Mouse (Mus musculus): Measurements from ENCODE around the gene Shbg. TPM values are rescaled to one million over a fixed set of nuclear protein-coding genes. Genes with fewer than 3 reads are reported as not detected.

Gene Shbg
- total RNA-seq (2014; rRNA removed) (not detected in 2 replicates), polyA plus RNA-seq (2012; rRNA removed) (0.18 TPM in 1 of 2 replicates, not detected in the other)

DNA sequence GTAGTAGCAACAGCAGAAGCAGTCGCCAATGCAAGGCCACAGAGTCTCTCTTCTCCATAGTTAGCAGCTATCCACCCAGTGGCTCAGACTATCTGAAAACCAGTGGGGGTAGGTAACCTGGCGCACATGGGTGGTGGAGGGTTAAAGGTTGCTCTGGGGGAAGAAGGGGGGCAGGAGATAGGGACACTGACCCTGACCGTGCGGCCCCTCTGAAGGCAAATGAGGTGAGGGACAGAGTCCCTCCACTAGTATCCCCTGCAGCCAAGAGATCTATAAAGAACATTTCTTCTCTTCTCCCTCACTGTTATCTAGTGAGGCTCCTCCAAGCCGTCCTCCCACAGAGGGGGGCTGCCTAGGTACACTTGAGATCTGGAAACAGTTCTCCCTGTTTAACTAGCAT, at the start of gene Shbg:
Shbg (minus strand) TSS at position 101 of the 400 bp plus-strand sequence.
- Histone ChIP-seq H3K27me3 (ENCODE audit: control insufficient read depth, insufficient read depth, low read length) (no peaks in the 10 kb centered on the region), H3K27ac (replicated peaks; ENCODE audit: insufficient read depth, low read depth, low read length) (no peak within 1 kb of the TSS), H3K4me1 (ENCODE audit: control insufficient read depth, insufficient read depth, low read length) (peaks cover 2% of the 10 kb centered on the region; the same call in 1 of the 2 replicates), H3K4me3 (ENCODE audit: insufficient read depth, low read depth, low read length) (no peak within 1 kb of the TSS), H3K79me2 (ENCODE audit: control insufficient read depth, insufficient read depth, low read length) (no peaks in the 10 kb centered on the region), H3K9ac (ENCODE audit: low read depth, low read length) (no peak within 1 kb of the TSS), H3K36me3 (ENCODE audit: control insufficient read depth, insufficient read depth, low read length) (no peaks in the 10 kb centered on the region)
- TF ChIP-seq CTCF (IDR thresholded peaks at IDR 0.05; ENCODE audit: low read depth, low read length), result no peak
- TF ChIP-seq POLR2A (IDR thresholded peaks at IDR 0.05; ENCODE audit: extremely low read depth, insufficient read depth, low read length), result no peak
- no peak for DNase-seq (ENCODE audit: extremely low read depth, low read depth, low spot score)
- WGBS, result 56% methylated on average over 5 of the region's 5 CpGs

DNA sequence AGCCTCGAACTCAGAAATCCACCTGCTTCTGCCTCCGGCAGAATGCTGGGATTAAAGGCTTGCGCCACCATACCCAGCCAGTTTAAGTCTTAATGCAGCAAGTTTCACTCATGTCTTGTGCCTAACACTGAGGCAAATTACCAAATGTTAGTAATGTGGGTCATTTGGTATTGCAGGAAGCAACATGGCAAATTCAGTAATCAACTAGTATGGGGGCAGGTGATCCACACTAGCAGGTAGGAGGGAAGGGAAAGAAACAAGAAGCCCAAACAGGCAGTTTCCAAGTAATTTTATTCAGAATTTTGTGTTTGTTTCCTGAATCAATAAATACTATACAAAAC, 48.9 kb upstream of the Shbg start:
- Histone ChIP-seq H3K36me3 (ENCODE audit: control insufficient read depth, insufficient read depth, low read length) (peaks cover 35% of the 10 kb centered on the region), H3K9ac (ENCODE audit: low read depth, low read length) (no peak overlapping the region), H3K4me1 (ENCODE audit: control insufficient read depth, insufficient read depth, low read length) (peaks cover 11% of the 10 kb centered on the region), H3K27ac (replicated peaks; ENCODE audit: insufficient read depth, low read depth, low read length) (no peak overlapping the region), H3K27me3 (ENCODE audit: control insufficient read depth, insufficient read depth, low read length) (no peaks in the 10 kb centered on the region), H3K79me2 (ENCODE audit: control insufficient read depth, insufficient read depth, low read length) (peaks cover 6% of the 10 kb centered on the region; the same call in 1 of the 2 replicates), H3K4me3 (ENCODE audit: insufficient read depth, low read depth, low read length) (no peak overlapping the region)
- 89% methylated on average over 3 of the region's 3 CpGs for WGBS
- no peak for DNase-seq (ENCODE audit: extremely low read depth, low read depth, low spot score)
- no peak for TF ChIP-seq POLR2A (IDR thresholded peaks at IDR 0.05; ENCODE audit: extremely low read depth, insufficient read depth, low read length)
- no peak for TF ChIP-seq CTCF (IDR thresholded peaks at IDR 0.05; ENCODE audit: low read depth, low read length)

DNA sequence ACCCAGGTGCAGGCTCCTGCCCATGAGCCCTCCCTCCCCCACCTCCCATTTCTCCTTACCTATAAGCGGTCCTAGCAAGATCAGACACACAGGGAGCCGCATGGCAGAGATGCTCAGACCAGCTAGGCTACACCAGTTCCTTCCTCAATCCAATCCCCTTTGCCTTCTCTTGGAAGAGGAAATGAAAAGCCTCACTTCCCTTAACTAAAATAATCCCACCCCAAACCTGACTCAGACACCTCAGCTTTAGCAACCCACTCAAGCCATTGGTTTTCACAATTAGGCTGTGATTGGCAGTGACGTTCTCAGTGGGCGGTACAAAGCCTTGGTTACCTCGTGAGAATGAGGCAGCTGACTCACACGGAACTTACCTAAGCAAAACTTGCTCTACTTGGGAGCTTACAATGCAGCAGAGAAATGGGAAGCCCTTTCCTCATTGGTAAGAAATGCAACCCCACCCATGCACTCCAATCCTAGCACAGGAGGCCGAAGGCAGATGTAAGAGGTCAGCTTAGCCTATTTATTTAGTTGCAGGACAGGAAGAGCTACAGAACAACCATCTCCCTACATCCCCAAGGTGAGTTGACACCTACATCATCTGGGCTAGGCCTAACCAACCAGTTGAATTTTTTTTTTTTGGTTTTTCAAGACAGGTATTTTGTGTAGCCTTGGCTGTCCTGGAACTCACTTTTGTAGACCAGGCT, 48.4 kb upstream of the Shbg start, which contains the start of gene Cd68:
Cd68 (minus strand) TSS at position 193 of the 704 bp plus-strand sequence.
- Histone ChIP-seq H3K9ac (ENCODE audit: low read depth, low read length) (peak within 1 kb of the TSS; percentile 16), H3K4me3 (ENCODE audit: insufficient read depth, low read depth, low read length) (peak within 1 kb of the TSS; percentile 23), H3K4me1 (ENCODE audit: control insufficient read depth, insufficient read depth, low read length) (peaks cover 16% of the 10 kb centered on the region), H3K27ac (replicated peaks; ENCODE audit: insufficient read depth, low read depth, low read length) (peak within 1 kb of the TSS; percentile 10; the same call in 1 of the 2 replicates), H3K27me3 (ENCODE audit: control insufficient read depth, insufficient read depth, low read length) (no peaks in the 10 kb centered on the region), H3K36me3 (ENCODE audit: control insufficient read depth, insufficient read depth, low read length) (peaks cover 35% of the 10 kb centered on the region), H3K79me2 (ENCODE audit: control insufficient read depth, insufficient read depth, low read length) (peaks cover 4% of the 10 kb centered on the region; the same call in 1 of the 2 replicates)
- peak; percentile 64 for DNase-seq (ENCODE audit: extremely low read depth, low read depth, low spot score)
- 49% methylated on average over 7 of the region's 7 CpGs for WGBS
- TF ChIP-seq POLR2A (IDR thresholded peaks at IDR 0.05; ENCODE audit: extremely low read depth, insufficient read depth, low read length) (no peak), CTCF (IDR thresholded peaks at IDR 0.05; ENCODE audit: low read depth, low read length) (no peak)

DNA sequence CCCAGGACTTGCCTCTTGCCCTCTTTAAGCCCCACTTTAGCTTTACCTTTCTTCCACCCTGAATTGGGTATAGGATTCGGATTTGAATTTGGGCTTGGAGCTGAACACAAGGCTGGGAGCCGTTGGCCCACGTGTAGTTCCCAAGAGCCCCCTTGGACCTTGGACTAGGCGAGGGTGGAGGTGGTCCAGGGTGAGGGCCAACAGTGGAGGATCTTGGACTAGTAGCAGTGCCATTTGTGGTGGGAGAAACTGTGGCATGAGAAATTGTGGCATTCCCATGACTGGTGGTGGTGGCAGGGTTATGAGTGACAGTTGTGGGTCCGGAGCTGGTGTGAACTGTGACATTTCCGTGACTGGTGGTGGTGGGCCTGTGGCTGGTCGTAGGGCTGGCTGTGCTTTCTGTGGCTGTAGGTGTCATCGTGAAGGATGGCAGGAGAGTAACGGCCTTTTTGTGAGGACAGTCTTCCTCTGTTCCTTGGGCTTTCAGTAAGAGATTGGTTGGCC, 47.8 kb upstream of the Shbg start:
- Histone ChIP-seq H3K79me2 (ENCODE audit: control insufficient read depth, insufficient read depth, low read length) (no peaks in the 10 kb centered on the region; the same call in 1 of the 2 replicates), H3K9ac (ENCODE audit: low read depth, low read length) (peak overlapping the region; percentile 16), H3K36me3 (ENCODE audit: control insufficient read depth, insufficient read depth, low read length) (peaks cover 32% of the 10 kb centered on the region), H3K27me3 (ENCODE audit: control insufficient read depth, insufficient read depth, low read length) (no peaks in the 10 kb centered on the region), H3K27ac (replicated peaks; ENCODE audit: insufficient read depth, low read depth, low read length) (0 out of 2 replicates have a peak overlapping the region, but pooled peaks have one; percentile 10), H3K4me1 (ENCODE audit: control insufficient read depth, insufficient read depth, low read length) (peaks cover 12% of the 10 kb centered on the region), H3K4me3 (ENCODE audit: insufficient read depth, low read depth, low read length) (peak overlapping the region; percentile 23)
- 66% methylated on average over 9 of the region's 9 CpGs for WGBS
- TF ChIP-seq CTCF (IDR thresholded peaks at IDR 0.05; ENCODE audit: low read depth, low read length) (no peak), POLR2A (IDR thresholded peaks at IDR 0.05; ENCODE audit: extremely low read depth, insufficient read depth, low read length) (no peak)
- DNase-seq (ENCODE audit: extremely low read depth, low read depth, low spot score), result no peak

DNA sequence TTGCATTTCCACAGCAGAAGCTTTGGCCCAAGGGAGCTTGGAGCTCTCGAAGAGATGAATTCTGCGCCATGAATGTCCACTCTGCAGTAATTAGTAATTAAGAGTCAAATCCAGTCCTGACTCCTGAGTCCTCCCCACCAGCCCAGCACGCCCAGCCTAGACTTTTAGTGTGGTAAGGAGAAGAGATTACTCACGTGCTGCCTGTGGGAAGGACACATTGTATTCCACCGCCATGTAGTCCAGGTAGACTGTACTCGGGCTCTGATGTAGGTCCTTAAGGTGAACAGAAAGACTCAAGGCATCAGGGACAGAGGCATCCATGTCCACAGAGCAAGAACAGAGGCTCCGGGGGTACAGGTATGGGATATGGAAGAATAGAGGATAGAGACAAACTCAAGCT, 47.1 kb upstream of the Shbg start:
- H3K36me3 ChIP-seq (ENCODE audit: control insufficient read depth, insufficient read depth, low read length), result peaks cover 26% of the 10 kb centered on the region
- no peak overlapping the region for H3K4me3 ChIP-seq (ENCODE audit: insufficient read depth, low read depth, low read length)
- H3K9ac ChIP-seq (ENCODE audit: low read depth, low read length), result no peak overlapping the region
- no peak for DNase-seq (ENCODE audit: extremely low read depth, low read depth, low spot score)
- H3K79me2 ChIP-seq (ENCODE audit: control insufficient read depth, insufficient read depth, low read length), result no peaks in the 10 kb centered on the region; the same call in 1 of the 2 replicates
- WGBS, result 87% methylated on average over 7 of the region's 7 CpGs
- no peak overlapping the region for H3K27ac ChIP-seq (replicated peaks; ENCODE audit: insufficient read depth, low read depth, low read length)
- H3K4me1 ChIP-seq (ENCODE audit: control insufficient read depth, insufficient read depth, low read length), result peaks cover 9% of the 10 kb centered on the region
- H3K27me3 ChIP-seq (ENCODE audit: control insufficient read depth, insufficient read depth, low read length), result no peaks in the 10 kb centered on the region
- TF ChIP-seq POLR2A (IDR thresholded peaks at IDR 0.05; ENCODE audit: extremely low read depth, insufficient read depth, low read length) (no peak), CTCF (IDR thresholded peaks at IDR 0.05; ENCODE audit: low read depth, low read length) (no peak)

DNA sequence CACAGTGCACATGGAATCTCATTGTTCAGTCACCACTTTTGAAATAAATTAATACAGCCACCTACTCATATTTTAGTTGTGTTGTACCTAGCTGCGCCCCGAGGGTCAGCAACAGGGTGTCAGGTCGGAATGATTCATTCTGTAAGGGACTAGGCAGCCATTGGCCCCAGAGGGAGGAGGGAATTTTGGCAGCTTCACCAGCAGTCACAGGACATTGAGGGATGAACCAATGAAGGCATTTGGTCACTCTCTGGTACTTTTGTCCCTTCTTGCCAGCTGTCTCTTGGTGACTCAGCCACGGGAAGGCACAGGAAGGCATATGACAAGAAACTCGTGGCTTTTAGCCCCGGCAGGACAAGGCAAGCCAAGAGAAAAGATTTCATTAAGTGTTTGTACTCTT, 46.1 kb upstream of the Shbg start:
- 41% methylated on average over 6 of the region's 6 CpGs for WGBS
- peak; percentile 68 for DNase-seq (ENCODE audit: extremely low read depth, low read depth, low spot score)
- peaks cover 9% of the 10 kb centered on the region for H3K4me1 ChIP-seq (ENCODE audit: control insufficient read depth, insufficient read depth, low read length)
- no peak overlapping the region for H3K4me3 ChIP-seq (ENCODE audit: insufficient read depth, low read depth, low read length)
- peak overlapping the region; percentile 17 for H3K27ac ChIP-seq (replicated peaks; ENCODE audit: insufficient read depth, low read depth, low read length)
- peaks cover 16% of the 10 kb centered on the region for H3K36me3 ChIP-seq (ENCODE audit: control insufficient read depth, insufficient read depth, low read length)
- no peak overlapping the region for H3K9ac ChIP-seq (ENCODE audit: low read depth, low read length)
- H3K79me2 ChIP-seq (ENCODE audit: control insufficient read depth, insufficient read depth, low read length), result no peaks in the 10 kb centered on the region; the same call in 1 of the 2 replicates
- no peaks in the 10 kb centered on the region for H3K27me3 ChIP-seq (ENCODE audit: control insufficient read depth, insufficient read depth, low read length)
- TF ChIP-seq CTCF (IDR thresholded peaks at IDR 0.05; ENCODE audit: low read depth, low read length) (no peak), POLR2A (IDR thresholded peaks at IDR 0.05; ENCODE audit: extremely low read depth, insufficient read depth, low read length) (no peak)

Data from liver, adult 2 months (tissue).